Mouse (Mus musculus): ENCODE results near the gene Grem1. TPM values are rescaled to one million over a fixed set of nuclear protein-coding genes. Genes with fewer than 3 reads are reported as not detected.
A peak's percentile ranks its signal among the peaks of the same experiment; 100 is the strongest.

The Grem1 gene
- 0.13 and 0.21 TPM in 2 replicates for polyA plus RNA-seq (2015; fragmentation: Nextera tagmentation; extraction: Ambion mirVana)

DNA sequence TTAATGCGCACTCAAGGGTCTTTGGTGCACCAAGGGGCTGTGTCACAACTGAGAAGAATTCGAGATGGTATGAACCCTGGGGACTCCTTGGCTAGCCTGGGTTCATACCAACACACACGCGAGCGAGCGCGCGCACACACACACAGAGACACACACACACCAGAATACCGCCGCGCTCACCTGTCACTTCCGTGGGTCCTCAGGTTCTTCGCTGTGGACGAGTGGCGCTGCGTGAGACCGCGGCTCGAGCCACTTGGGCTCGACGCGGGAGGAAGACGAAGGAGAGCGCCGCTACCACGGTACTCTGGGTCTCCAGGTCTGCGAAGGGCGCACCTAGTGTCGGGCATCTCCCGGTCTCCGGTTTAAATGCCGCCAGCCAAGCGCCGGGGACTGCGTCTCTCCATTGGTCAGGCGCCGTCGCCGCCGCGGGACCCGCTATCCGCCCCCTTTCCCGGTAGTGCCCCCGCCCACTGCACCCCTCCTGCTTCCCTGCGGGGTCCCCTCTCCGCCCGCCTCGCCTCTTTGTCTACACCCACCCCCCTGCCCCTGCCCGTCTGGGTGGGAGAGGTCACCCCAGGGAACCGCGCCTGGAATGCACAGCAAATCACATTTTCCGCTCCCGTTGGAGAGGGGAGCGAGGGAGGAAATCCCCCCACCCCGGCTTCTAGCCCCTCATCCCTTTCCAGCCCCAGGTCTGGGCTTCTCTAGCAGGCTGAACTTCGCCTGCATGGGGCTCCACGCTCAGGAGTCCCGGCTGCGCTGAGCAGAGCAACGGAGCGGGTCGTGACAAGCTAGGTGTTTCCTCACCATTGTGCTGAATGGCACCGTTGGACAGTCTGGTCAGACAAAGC, at the start of gene Grem1:
Gene Grem1 (minus strand): TSS at position 336 of the 851 bp plus-strand sequence.
- ATAC-seq (no peak), DNase-seq (ENCODE audit: low spot score) (no peak)
- WGBS: under 1% methylated on average over 63 of the region's 64 CpGs
- Histone ChIP-seq H3K4me1 (ENCODE audit: insufficient read depth, low read depth, low read length) (peaks cover 8% of the 10 kb centered on the region; the same call in 1 of the 2 replicates), H3K36me3 (ENCODE audit: insufficient read depth, low read length) (no peaks in the 10 kb centered on the region), H3K27ac (ENCODE audit: low read length) (no peak within 1 kb of the TSS), H3K4me2 (replicated peaks; ENCODE audit: low read depth, low read length) (peak within 1 kb of the TSS; percentile 48), H3K9me3 (ENCODE audit: low read length) (no peaks in the 10 kb centered on the region), H3K4me3 (ENCODE audit: low read depth, low read length) (peak within 1 kb of the TSS; percentile 19; the same call in 1 of the 2 replicates), H3K27me3 (replicated peaks; ENCODE audit: insufficient read depth, low read length) (peaks cover 27% of the 10 kb centered on the region), H3K9ac (replicated peaks; ENCODE audit: low read depth) (no peak within 1 kb of the TSS)
- TF ChIP-seq EP300 (IDR thresholded peaks at IDR 0.05) (no peak), CTCF (IDR thresholded peaks at IDR 0.05) (no peak)

DNA sequence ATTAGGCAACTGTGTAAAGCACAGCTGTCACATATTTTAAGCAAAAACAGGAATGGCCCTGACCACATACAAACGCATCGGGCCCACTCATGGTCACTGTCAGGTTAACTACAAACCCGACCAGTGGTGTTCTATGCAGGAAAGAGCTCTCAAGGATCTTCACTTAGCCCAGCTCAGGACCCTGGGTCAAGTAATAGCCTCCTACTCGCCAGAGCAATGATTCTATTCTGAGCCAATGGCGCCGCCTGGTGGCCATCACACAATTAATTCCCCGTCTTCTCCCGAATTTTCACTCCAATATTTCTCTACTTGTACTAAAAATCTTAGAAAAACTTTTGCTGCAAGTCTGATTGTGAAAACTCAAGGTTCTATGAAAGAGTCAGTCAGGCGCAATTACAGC, 49.2 kb upstream of the Grem1 start:
- Histone ChIP-seq H3K36me3 (ENCODE audit: insufficient read depth, low read length) (no peaks in the 10 kb centered on the region), H3K27me3 (replicated peaks; ENCODE audit: insufficient read depth, low read length) (no peaks in the 10 kb centered on the region), H3K27ac (ENCODE audit: low read length) (no peak overlapping the region), H3K4me3 (ENCODE audit: low read depth, low read length) (no peak overlapping the region), H3K4me1 (ENCODE audit: insufficient read depth, low read depth, low read length) (no peaks in the 10 kb centered on the region), H3K4me2 (replicated peaks; ENCODE audit: low read depth, low read length) (no peak overlapping the region), H3K9ac (replicated peaks; ENCODE audit: low read depth) (no peak overlapping the region), H3K9me3 (ENCODE audit: low read length) (no peaks in the 10 kb centered on the region)
- ATAC-seq: no peak
- TF ChIP-seq CTCF (IDR thresholded peaks at IDR 0.05) (peak; percentile 79), EP300 (IDR thresholded peaks at IDR 0.05) (no peak)
- DNase-seq (ENCODE audit: low spot score): peak; percentile 71
- 22% methylated on average over 9 of the region's 9 CpGs for WGBS

DNA sequence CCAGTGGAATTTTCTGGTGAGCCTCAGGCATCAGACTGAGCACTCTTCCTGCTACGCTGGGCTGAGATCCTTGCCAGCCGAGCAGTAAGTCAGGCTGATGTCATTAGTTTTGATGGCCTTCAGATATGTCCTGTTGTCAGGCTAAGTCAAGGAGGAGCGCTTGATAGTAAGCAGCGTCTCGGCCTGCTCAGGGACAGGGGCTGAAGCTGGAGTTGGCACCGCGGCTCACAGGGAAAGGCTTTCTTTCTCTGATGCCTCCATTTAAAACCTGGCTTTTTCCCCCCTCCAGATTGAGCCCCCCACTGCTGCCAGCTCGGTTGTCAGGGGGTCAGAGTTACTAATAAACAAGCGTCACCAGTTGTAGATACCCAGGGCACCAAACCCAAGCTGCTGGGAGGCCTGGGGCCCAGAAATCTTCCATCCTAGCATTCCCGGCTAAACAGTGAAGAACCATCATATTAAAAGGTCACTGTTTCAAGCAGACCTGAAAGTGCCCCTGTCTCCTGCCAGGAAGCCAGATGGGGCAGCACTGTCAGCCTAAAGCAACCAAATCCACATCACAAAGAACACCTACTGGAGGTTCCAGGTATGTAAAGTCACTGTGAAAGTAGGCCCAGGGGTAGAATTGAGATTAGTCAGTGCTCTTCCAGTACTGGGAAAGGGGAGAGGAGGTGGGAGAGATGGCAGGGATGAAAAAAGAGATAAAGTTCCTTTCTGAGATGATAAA, 48.6 kb upstream of the Grem1 start:
- H3K4me1 ChIP-seq (ENCODE audit: insufficient read depth, low read depth, low read length): no peaks in the 10 kb centered on the region
- H3K9me3 ChIP-seq (ENCODE audit: low read length): no peaks in the 10 kb centered on the region
- no peak overlapping the region for H3K9ac ChIP-seq (replicated peaks; ENCODE audit: low read depth)
- no peak overlapping the region for H3K4me3 ChIP-seq (ENCODE audit: low read depth, low read length)
- no peaks in the 10 kb centered on the region for H3K36me3 ChIP-seq (ENCODE audit: insufficient read depth, low read length)
- 66% methylated on average over 10 of the region's 10 CpGs for WGBS
- no peak for DNase-seq (ENCODE audit: low spot score)
- no peak overlapping the region for H3K27ac ChIP-seq (ENCODE audit: low read length)
- ATAC-seq: no peak
- H3K4me2 ChIP-seq (replicated peaks; ENCODE audit: low read depth, low read length): no peak overlapping the region
- H3K27me3 ChIP-seq (replicated peaks; ENCODE audit: insufficient read depth, low read length): no peaks in the 10 kb centered on the region
- no peak for TF ChIP-seq EP300 (IDR thresholded peaks at IDR 0.05)
- no peak for TF ChIP-seq CTCF (IDR thresholded peaks at IDR 0.05)

DNA sequence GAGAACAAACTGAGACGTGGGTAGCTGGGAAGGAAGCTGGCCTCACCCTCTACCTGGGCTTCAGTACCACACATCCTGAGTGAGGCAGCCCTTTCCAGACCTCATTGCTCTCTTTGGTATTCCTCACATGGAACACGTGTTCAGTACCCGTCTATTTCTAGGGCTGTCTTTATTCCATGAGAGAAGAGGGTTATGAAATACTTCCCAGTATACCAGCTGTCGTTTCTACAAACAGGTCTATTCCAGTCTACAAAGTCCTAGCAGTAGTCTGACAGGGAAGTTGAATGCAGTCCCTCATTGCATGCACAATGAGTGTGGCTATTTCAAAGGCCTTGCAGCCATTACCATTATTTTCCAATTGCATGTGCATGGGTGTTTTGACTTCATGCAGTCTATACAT, 47.3 kb upstream of the Grem1 start:
- TF ChIP-seq CTCF (IDR thresholded peaks at IDR 0.05) (no peak), EP300 (IDR thresholded peaks at IDR 0.05) (no peak)

DNA sequence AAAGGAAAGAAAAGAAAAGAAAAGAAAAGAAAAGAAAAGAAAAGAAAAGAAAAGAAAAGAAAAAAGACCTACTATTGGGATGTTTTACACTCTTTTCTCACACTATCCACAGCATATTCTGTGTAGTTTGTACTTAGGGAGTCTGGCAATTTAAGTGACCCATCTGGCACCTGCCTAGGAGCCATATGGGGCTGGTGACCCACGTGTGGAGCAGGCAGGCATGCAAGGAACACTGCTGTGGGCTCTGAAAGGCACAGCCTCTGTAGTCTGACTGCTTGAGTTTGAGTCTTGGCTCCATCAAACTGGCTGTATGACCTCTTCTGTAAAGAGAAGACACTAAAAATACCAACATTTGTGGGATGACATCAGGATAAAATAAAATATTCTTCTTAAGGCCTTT, 45.3 kb upstream of the Grem1 start:
- DNase-seq (ENCODE audit: low spot score): no peak
- Histone ChIP-seq H3K27me3 (replicated peaks; ENCODE audit: insufficient read depth, low read length) (no peaks in the 10 kb centered on the region), H3K9me3 (ENCODE audit: low read length) (no peaks in the 10 kb centered on the region), H3K4me1 (ENCODE audit: insufficient read depth, low read depth, low read length) (no peaks in the 10 kb centered on the region), H3K36me3 (ENCODE audit: insufficient read depth, low read length) (no peaks in the 10 kb centered on the region), H3K9ac (replicated peaks; ENCODE audit: low read depth) (no peak overlapping the region), H3K4me2 (replicated peaks; ENCODE audit: low read depth, low read length) (no peak overlapping the region), H3K27ac (ENCODE audit: low read length) (no peak overlapping the region), H3K4me3 (ENCODE audit: low read depth, low read length) (no peak overlapping the region)
- TF ChIP-seq CTCF (IDR thresholded peaks at IDR 0.05) (no peak), EP300 (IDR thresholded peaks at IDR 0.05) (no peak)
- no peak for ATAC-seq
- 15% methylated on average over 1 of the region's 1 CpGs for WGBS

More for the DNA sequence above, 47.3 kb upstream of the Grem1 start:
- no peak overlapping the region for H3K4me2 ChIP-seq (replicated peaks; ENCODE audit: low read depth, low read length)
- no peak for ATAC-seq
- H3K4me1 ChIP-seq (ENCODE audit: insufficient read depth, low read depth, low read length): no peaks in the 10 kb centered on the region
- H3K36me3 ChIP-seq (ENCODE audit: insufficient read depth, low read length): no peaks in the 10 kb centered on the region
- no peak overlapping the region for H3K27ac ChIP-seq (ENCODE audit: low read length)
- H3K9ac ChIP-seq (replicated peaks; ENCODE audit: low read depth): no peak overlapping the region
- no peaks in the 10 kb centered on the region for H3K9me3 ChIP-seq (ENCODE audit: low read length)
- no peaks in the 10 kb centered on the region for H3K27me3 ChIP-seq (replicated peaks; ENCODE audit: insufficient read depth, low read length)
- no peak overlapping the region for H3K4me3 ChIP-seq (ENCODE audit: low read depth, low read length)
- 70% methylated on average over 4 of the region's 4 CpGs for WGBS
- no peak for DNase-seq (ENCODE audit: low spot score)

DNA sequence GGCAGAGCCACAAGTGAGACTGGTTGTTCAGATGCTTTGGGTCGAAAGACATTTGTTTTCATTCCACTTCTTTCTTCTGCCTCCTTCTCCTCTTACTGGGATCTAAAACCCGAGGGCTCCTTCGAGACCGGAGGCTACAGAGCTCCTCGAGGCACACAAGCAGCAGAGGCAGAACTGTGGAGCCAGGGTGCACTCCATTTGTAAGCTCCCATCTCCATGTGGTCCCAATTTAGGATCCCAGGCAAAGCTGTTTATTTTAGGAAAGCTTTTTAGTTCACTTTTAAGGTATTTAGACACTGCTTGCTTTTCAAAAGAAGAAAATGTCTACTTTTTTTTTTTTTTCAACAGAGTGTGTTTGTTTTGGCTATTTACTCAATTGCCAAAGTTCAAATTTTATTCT, 42.4 kb upstream of the Grem1 start:
- no peak overlapping the region for H3K4me3 ChIP-seq (ENCODE audit: low read depth, low read length)
- 62% methylated on average over 5 of the region's 5 CpGs for WGBS
- H3K4me1 ChIP-seq (ENCODE audit: insufficient read depth, low read depth, low read length): no peaks in the 10 kb centered on the region
- no peak overlapping the region for H3K9ac ChIP-seq (replicated peaks; ENCODE audit: low read depth)
- H3K9me3 ChIP-seq (ENCODE audit: low read length): no peaks in the 10 kb centered on the region
- TF ChIP-seq EP300 (IDR thresholded peaks at IDR 0.05) (no peak), CTCF (IDR thresholded peaks at IDR 0.05) (no peak)
- H3K4me2 ChIP-seq (replicated peaks; ENCODE audit: low read depth, low read length): no peak overlapping the region
- ATAC-seq (no peak), DNase-seq (ENCODE audit: low spot score) (no peak)
- H3K27ac ChIP-seq (ENCODE audit: low read length): no peak overlapping the region
- H3K36me3 ChIP-seq (ENCODE audit: insufficient read depth, low read length): no peaks in the 10 kb centered on the region
- no peaks in the 10 kb centered on the region for H3K27me3 ChIP-seq (replicated peaks; ENCODE audit: insufficient read depth, low read length)
